Mouse (Mus musculus): ENCODE data around the gene Rad51b. TPM values are rescaled to one million over a fixed set of nuclear protein-coding genes. Genes with fewer than 3 reads are reported as not detected.

Rad51b gene
- total RNA-seq, 2 experiments from 2014 or later, result 0.47 to 0.69 TPM

DNA sequence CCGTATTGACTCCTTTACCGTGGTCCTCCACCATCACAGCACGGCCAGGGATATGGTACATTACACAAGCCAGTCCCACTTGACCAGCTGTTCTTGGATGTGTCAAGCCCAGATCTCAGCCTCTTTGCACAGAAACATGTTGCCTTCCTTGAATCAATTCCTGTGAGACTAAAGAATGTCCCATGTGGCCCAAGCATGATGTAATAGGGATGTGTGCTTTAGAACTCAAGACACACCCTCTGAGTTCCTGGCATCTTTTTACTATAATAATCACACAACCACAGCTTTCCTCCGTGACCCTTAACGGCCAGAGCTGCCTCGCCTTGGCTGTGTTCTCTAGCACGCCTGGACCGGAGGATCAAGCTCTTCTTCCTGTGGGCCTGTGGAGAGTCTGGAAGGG lies 496.3 kb downstream of the Rad51b start:
- DNase-seq (ENCODE audit: low spot score in 2 of 2), result no peak

GRCm38 (mm10) chr12:79794802-79795201 lies 497.7 kb downstream of the Rad51b start:
- no peak for DNase-seq (ENCODE audit: low spot score in 2 of 2)

DNA sequence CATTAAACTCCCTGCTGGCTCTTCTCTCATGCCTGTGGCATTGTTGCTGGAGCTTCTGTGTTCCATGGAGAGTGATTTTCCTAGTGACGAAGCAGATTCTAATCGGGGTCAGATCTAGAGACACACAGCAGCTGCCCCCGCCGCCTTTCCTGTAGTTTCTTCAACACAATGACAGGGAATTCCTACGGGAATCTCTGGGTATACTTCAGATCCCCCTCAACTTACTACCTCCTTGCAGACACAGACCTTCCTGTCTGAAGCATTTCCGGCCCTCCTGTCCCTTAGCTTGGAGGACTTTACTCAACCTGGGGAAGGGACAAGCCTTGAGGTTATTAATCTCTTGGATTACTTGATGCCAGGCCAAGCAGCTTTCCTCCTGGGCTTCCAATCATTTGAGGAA lies 499.2 kb downstream of the Rad51b start:
- no peak for DNase-seq (ENCODE audit: low spot score in 2 of 2)

DNA sequence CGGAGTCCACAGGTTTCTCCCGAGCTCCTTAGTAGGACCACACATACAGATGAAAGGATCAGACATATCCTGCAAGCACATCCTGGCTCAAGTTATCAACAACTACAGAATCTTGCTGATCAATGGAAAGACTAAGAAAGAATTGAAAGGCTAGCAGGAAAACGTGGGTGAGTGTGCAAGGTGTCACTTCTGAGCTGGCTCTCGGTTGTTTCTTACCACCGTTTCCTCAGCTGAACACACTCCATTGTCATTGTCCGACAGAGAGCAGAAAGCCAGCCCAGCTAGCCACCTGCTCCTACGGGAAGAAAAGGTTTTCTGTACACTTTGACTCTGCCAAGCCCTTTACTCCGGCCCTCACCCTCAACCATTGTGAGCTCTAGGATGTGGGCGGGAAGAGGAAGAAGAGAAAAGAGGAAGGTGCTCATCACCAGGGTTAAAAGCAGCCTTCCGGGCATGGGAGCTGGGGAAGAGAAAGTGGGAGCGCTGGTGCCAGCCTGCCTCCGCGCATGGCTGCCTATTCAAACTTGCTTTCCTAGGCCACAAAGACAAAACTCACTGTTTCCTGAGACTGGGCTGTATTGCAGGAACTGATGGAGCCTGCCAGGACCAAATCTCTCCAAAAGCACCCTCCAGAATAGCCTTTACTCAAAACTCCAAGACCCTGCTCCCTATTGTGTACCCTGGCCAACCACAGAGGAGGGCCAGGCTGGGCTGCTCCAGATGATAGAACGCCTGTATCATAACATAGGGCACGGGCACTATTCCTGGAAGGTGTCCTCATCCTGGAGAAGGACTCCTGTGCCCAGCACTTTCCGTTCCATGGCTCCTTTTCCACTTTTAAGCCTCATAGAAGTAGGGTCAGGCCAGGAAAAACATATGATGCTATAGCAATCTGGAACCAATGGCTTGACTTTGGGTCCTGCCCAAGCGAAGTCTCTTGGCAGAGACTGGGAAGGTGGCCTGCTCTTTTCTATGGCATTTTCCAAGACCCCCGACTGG lies 500.0 kb downstream of the Rad51b start:
- no peak for DNase-seq (ENCODE audit: low spot score in 2 of 2)

- no peak for DNase-seq (ENCODE audit: low spot score in 2 of 2)
Observed at GRCm38 (mm10) chr12:79798488-79798887, 501.4 kb downstream of the Rad51b start.

- DNase-seq (ENCODE audit: low spot score in 2 of 2), result no peak
Observed at GRCm38 (mm10) chr12:79799370-79799769, 502.3 kb downstream of the Rad51b start.

- no peak for DNase-seq (ENCODE audit: low spot score in 2 of 2)
Observed at GRCm38 (mm10) chr12:79803670-79804069, 506.6 kb downstream of the Rad51b start.

- DNase-seq (ENCODE audit: low spot score in 2 of 2), result no peak
Observed at GRCm38 (mm10) chr12:79804776-79805524, 507.9 kb downstream of the Rad51b start.

- DNase-seq (ENCODE audit: low spot score in 2 of 2), result no peak
Observed at GRCm38 (mm10) chr12:79806990-79807389, 509.9 kb downstream of the Rad51b start.

GRCm38 (mm10) chr12:79807410-79807847 lies 510.3 kb downstream of the Rad51b start:
- no peak for DNase-seq (ENCODE audit: low spot score in 2 of 2)

- DNase-seq (ENCODE audit: low spot score in 2 of 2), result no peak
Observed at GRCm38 (mm10) chr12:79807938-79808401, 510.9 kb downstream of the Rad51b start.

DNA sequence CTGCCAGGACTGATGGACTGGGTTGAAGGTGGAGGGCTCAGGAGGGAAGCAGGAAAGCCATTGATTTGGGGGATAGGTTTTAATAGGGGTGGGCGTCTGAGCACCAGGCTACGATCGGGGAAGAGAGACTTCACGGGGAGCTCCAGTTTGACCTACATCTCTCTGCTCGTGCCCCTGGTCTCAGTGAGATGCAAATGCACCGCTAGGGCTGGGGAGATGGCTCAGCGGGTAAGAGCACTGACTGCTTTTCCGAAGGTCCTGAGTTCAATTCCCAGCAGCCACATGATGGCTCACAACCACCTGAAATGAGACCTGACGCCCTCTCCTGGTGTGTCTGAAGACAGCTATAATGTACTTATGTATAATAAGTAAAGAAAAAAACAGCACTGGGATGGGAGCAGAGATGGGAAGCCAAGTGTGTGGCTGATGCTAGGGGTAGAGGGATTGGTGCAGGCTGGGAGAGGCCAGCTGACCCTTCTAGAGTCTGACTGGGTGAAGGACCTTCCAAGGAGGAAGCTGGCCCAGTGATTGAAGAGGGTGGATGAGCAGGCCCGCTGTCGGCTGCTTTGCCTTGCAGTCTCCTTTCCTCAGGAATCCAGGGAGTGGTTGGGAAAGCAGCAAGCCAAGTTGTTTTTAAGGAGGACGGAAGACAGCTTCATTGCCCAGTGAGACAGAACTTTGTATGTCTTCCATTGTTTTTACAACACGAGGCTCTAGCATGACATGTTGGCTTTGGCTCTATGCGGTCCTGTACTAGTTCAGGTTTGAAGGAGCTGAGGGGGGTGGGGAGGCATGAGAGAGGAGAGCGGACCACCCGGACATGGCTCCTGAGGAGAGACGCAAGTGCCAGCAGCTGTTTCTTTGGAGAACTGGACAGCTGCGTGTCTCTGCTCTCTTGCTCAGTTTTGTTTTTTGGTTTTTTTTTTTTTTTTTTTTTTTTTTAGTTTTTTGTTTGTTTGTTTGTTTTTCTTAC lies 511.6 kb downstream of the Rad51b start:
- DNase-seq (ENCODE audit: low spot score in 2 of 2), result no peak

DNA sequence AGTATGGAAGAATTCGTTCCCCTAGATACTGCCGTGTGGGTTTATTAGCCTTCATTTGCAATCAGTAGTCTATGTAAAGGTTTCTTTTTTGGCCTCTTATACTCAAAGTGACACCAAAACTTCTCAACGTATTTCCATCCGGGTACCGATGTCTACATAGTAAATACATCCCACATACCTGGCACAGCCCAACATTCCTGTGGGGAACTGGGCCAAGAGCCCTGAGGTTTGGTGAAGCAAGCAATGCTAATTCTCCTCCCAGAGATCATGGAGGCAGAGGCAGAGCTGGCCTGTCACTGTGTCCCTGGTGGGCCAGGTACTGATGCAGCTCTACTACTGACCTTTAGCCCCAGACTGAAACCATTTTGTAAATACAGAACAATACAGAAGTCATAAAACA lies 512.4 kb downstream of the Rad51b start:
- DNase-seq (ENCODE audit: low spot score in 2 of 2), result no peak

DNA sequence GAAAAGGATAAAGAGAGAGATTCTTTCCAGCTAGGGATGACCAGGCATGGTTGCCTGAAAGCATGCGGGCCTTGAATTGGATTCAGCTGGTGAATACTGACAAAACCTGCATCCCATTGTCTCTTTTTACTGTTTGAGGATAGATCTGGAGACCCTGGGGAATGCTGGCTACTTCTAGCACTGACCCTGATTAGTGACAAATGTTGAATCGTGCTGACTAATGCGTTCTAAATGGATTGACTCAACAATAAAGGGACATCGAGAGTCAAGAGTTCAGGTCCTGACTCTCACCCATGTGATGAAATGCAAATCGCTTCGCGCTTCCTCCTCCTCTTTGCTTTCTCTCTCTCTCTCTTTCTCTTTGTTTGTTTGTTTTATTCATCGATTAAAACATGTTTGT lies 515.3 kb downstream of the Rad51b start:
- no peak for DNase-seq (ENCODE audit: low spot score in 2 of 2)

DNA sequence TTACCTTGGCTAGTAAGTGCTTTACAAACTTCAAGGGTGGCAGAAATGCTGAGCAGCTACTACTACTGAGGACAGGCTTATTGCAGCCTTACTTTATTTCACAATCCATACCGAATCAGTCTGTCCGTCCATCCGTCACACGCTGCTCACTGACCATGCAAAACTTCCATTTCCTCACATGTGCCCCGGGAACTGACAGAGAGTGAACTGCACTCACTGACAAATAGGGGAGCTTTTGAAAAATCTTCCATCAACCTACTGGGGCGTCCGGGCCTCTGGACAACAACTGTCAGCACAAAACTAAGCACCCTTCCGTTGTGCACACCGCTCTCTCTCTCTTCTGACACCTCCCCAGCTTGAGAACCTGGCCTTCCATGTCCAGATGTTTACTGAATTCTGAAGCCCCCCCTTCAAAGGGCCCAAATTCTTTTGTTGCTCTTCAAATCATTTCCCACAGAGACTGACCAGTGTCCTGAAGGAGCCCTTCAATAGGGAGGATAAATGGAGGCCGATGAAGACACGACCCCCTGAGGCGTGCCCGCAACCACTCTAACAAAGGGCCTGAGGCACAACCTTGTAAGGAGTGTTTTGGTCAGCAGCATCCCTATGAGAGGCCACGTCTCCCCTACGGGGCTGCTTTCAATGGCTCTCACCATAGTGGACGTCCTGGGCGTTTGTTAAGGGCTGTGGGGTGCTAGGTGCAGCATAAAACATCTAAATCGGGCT lies 515.9 kb downstream of the Rad51b start:
- DNase-seq (ENCODE audit: low spot score in 2 of 2), result no peak

GRCm38 (mm10) chr12:79813566-79814305 lies 516.7 kb downstream of the Rad51b start:
- DNase-seq (ENCODE audit: low spot score in 2 of 2), result no peak

DNA sequence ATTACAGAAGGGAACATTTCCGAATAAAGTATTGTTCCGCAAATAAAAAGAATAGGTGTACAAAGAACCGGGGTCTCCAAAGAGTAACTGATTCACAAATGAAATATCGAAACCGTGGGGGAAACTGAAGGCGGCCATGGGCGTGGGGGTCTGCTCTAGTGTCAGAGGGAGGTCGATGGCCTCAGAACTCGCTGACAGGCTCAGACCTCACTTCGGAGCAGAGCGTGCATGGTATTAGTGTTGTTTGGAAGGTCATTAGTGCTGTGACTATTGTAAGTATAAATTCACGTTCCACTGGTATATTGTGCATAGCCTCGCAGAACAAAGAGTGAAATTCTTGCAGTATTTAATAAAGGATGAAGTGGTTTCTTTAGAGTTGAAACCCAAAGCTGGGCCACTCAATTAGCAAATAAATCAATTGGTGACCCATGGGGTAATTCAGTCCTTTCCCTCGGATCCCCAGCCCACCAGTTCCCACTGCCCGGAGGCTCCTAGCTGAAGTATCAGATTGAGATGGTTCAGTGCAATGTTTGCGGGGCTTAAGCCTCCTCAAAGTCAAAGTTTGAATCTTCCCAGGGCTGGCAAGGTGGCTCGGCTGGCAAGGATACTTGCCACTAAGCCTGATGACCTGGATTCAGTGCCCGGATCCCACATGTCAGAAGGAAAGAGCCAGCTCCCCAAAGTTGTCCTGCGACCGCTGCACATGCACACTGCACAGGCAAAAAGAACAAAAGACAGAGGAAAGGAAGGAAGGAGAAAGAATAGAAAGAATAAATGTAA lies 517.4 kb downstream of the Rad51b start:
- no peak for DNase-seq (ENCODE audit: low spot score in 2 of 2)

- DNase-seq (ENCODE audit: low spot score in 2 of 2), result no peak
Observed at GRCm38 (mm10) chr12:79816241-79816640, 519.2 kb downstream of the Rad51b start.
